Mouse (Mus musculus): ENCODE data around the gene Ptprd. TPM values are rescaled to one million over a fixed set of nuclear protein-coding genes. Genes with fewer than 3 reads are reported as not detected.

The Ptprd gene
- total RNA-seq, 1 experiment from 2014 or later = not detected

GRCm38 (mm10) chr4:76324928-76325327, 1886.8 kb downstream of the Ptprd start:
- no peak for ATAC-seq (replicated peaks; ENCODE audit: insufficient number of reproducible peaks, low FRiP score, low TSS enrichment, poor library complexity, severe bottlenecking)

- ATAC-seq (replicated peaks; ENCODE audit: insufficient number of reproducible peaks, low FRiP score, low TSS enrichment, poor library complexity, severe bottlenecking) = no peak
These were observed 1887.3 kb downstream of the Ptprd start for GRCm38 (mm10) chr4:76324509-76324908.

- ATAC-seq (replicated peaks; ENCODE audit: insufficient number of reproducible peaks, low FRiP score, low TSS enrichment, poor library complexity, severe bottlenecking) = no peak
These were observed 1891.9 kb downstream of the Ptprd start for GRCm38 (mm10) chr4:76319874-76320273.

- ATAC-seq (replicated peaks; ENCODE audit: insufficient number of reproducible peaks, low FRiP score, low TSS enrichment, poor library complexity, severe bottlenecking) = no peak
These were observed 1895.8 kb downstream of the Ptprd start for GRCm38 (mm10) chr4:76315977-76316376.

GRCm38 (mm10) chr4:76313749-76314148, 1898.0 kb downstream of the Ptprd start:
- no peak for ATAC-seq (replicated peaks; ENCODE audit: insufficient number of reproducible peaks, low FRiP score, low TSS enrichment, poor library complexity, severe bottlenecking)

- no peak for ATAC-seq (replicated peaks; ENCODE audit: insufficient number of reproducible peaks, low FRiP score, low TSS enrichment, poor library complexity, severe bottlenecking)
These were observed 1899.2 kb downstream of the Ptprd start for GRCm38 (mm10) chr4:76312593-76312992.

GRCm38 (mm10) chr4:76305987-76306386, 1905.8 kb downstream of the Ptprd start:
- ATAC-seq (replicated peaks; ENCODE audit: insufficient number of reproducible peaks, low FRiP score, low TSS enrichment, poor library complexity, severe bottlenecking) = no peak

- ATAC-seq (replicated peaks; ENCODE audit: insufficient number of reproducible peaks, low FRiP score, low TSS enrichment, poor library complexity, severe bottlenecking) = no peak
These were observed 1914.4 kb downstream of the Ptprd start for GRCm38 (mm10) chr4:76297375-76297774.

GRCm38 (mm10) chr4:76292733-76293357, 1918.9 kb downstream of the Ptprd start:
- ATAC-seq (replicated peaks; ENCODE audit: insufficient number of reproducible peaks, low FRiP score, low TSS enrichment, poor library complexity, severe bottlenecking) = no peak

GRCm38 (mm10) chr4:76290484-76290818, 1921.3 kb downstream of the Ptprd start:
- no peak for ATAC-seq (replicated peaks; ENCODE audit: insufficient number of reproducible peaks, low FRiP score, low TSS enrichment, poor library complexity, severe bottlenecking)

- ATAC-seq (replicated peaks; ENCODE audit: insufficient number of reproducible peaks, low FRiP score, low TSS enrichment, poor library complexity, severe bottlenecking) = no peak
These were observed 1921.9 kb downstream of the Ptprd start for GRCm38 (mm10) chr4:76289612-76290483.

GRCm38 (mm10) chr4:76286016-76286415, 1925.7 kb downstream of the Ptprd start:
- no peak for ATAC-seq (replicated peaks; ENCODE audit: insufficient number of reproducible peaks, low FRiP score, low TSS enrichment, poor library complexity, severe bottlenecking)

GRCm38 (mm10) chr4:76282886-76283285, 1928.9 kb downstream of the Ptprd start:
- ATAC-seq (replicated peaks; ENCODE audit: insufficient number of reproducible peaks, low FRiP score, low TSS enrichment, poor library complexity, severe bottlenecking) = no peak

GRCm38 (mm10) chr4:76262727-76263126, 1949.0 kb downstream of the Ptprd start:
- no peak for ATAC-seq (replicated peaks; ENCODE audit: insufficient number of reproducible peaks, low FRiP score, low TSS enrichment, poor library complexity, severe bottlenecking)

GRCm38 (mm10) chr4:76260686-76261085, 1951.1 kb downstream of the Ptprd start:
- no peak for ATAC-seq (replicated peaks; ENCODE audit: insufficient number of reproducible peaks, low FRiP score, low TSS enrichment, poor library complexity, severe bottlenecking)

GRCm38 (mm10) chr4:76260286-76260685, 1951.5 kb downstream of the Ptprd start:
- ATAC-seq (replicated peaks; ENCODE audit: insufficient number of reproducible peaks, low FRiP score, low TSS enrichment, poor library complexity, severe bottlenecking) = no peak

- no peak for ATAC-seq (replicated peaks; ENCODE audit: insufficient number of reproducible peaks, low FRiP score, low TSS enrichment, poor library complexity, severe bottlenecking)
These were observed 1952.1 kb downstream of the Ptprd start for GRCm38 (mm10) chr4:76259636-76260035.

GRCm38 (mm10) chr4:76244371-76244770, 1967.4 kb downstream of the Ptprd start:
- ATAC-seq (replicated peaks; ENCODE audit: insufficient number of reproducible peaks, low FRiP score, low TSS enrichment, poor library complexity, severe bottlenecking) = no peak

GRCm38 (mm10) chr4:76241542-76241941, 1970.2 kb downstream of the Ptprd start:
- no peak for ATAC-seq (replicated peaks; ENCODE audit: insufficient number of reproducible peaks, low FRiP score, low TSS enrichment, poor library complexity, severe bottlenecking)

- no peak for ATAC-seq (replicated peaks; ENCODE audit: insufficient number of reproducible peaks, low FRiP score, low TSS enrichment, poor library complexity, severe bottlenecking)
These were observed 1970.6 kb downstream of the Ptprd start for GRCm38 (mm10) chr4:76241140-76241539.
